Mouse (Mus musculus) limb, embryonic 15.5 days (tissue): ENCODE results near the gene Eml6. TPM values are rescaled to one million over a fixed set of nuclear protein-coding genes. Genes with fewer than 3 reads are reported as not detected.

Source experiments
- ATAC-seq: fragments of 200-750 bp; cut with Nextera tagmentation; 2 replicates; pipeline ENCODE4 v1.8.0; 2017; ENCODE audit warnings: low read depth, moderate TSS enrichment; ENCODE audit not compliant: insufficient number of reproducible peaks, low FRiP score, low TSS enrichment
- H3K27ac ChIP-seq: fragments of 300-500 bp; sonication (generic); 2 replicates; pipeline ENCODE4 v1.5.1; 2015; ENCODE audit warnings: moderate library complexity, mild to moderate bottlenecking, inconsistent platforms
- H3K27me3 ChIP-seq: fragments of 300-500 bp; sonication (generic); 2 replicates; pipeline ENCODE4 v1.6.1; 2015; ENCODE audit warnings: inconsistent platforms
- H3K36me3 ChIP-seq: fragments of 300-500 bp; sonication (generic); 2 replicates; pipeline ENCODE4 v1.6.1; 2015; ENCODE audit warnings: inconsistent platforms
- H3K4me1 ChIP-seq: fragments of 300-500 bp; sonication (generic); 2 replicates; pipeline ENCODE4 v1.6.1; 2015; ENCODE audit warnings: inconsistent platforms
- H3K4me2 ChIP-seq: fragments of 300-500 bp; sonication (generic); 2 replicates; pipeline ENCODE4 v1.6.1; 2015; ENCODE audit warnings: mild to moderate bottlenecking, inconsistent platforms
- H3K4me3 ChIP-seq: fragments of 300-500 bp; sonication (generic); 2 replicates; pipeline ENCODE4 v1.5.1; 2015; ENCODE audit warnings: mild to moderate bottlenecking, inconsistent platforms
- H3K9ac ChIP-seq: fragments of 300-500 bp; sonication (generic); 2 replicates; pipeline ENCODE4 v1.6.1; 2015; ENCODE audit warnings: inconsistent platforms
- H3K9me3 ChIP-seq: fragments of 300-500 bp; sonication (generic); 2 replicates; pipeline ENCODE4 v1.6.1; 2016; ENCODE audit warnings: inconsistent platforms
- WGBS: fragments of 180-500 bp; shearing (Covaris S2); methylation state at CpG from one replicate; pipeline ENCODE4 v1.1.7; 2015; 5-methylcytosine and 5-hydroxymethylcytosine counted together
- polyA plus RNA-seq: library from polyadenylated mRNA; unstranded; fragments of >200 nt; fragmentation: Nextera tagmentation; extraction: Ambion mirVana; gene quantifications from 2 replicates; pipeline ENCODE4 v1.2.1, GENCODE M21; 2015

Eml6 gene
- polyA plus RNA-seq, 1 experiment from 2014 or later = 0.58 TPM

DNA sequence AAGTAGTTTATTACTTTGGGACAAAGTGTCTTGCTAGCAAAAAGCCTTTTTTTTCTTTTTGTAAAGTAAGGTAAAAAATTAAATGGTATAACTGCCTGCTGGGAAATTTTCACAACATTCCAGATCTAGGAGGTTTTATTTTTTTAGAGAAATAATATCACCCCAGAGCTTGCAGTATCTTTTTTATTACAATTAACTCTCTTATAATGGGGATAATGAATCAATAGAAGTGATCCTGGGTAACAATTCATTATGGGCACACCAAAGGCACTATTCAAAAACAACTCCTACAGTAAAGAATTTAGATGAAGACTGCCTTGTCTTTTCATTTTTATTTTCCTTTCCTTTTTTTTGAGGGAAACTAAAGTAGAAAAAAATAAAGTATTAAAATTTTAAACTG is 331.1 kb downstream of the Eml6 start:
- Histone ChIP-seq H3K4me3 (no peak overlapping the region), H3K36me3 (no peaks in the 10 kb centered on the region; the same call in 1 of the 2 replicates), H3K27me3 (no peaks in the 10 kb centered on the region), H3K9me3 (no peaks in the 10 kb centered on the region), H3K27ac (no peak overlapping the region), H3K9ac (no peak overlapping the region), H3K4me2 (no peak overlapping the region), H3K4me1 (peaks cover 5% of the 10 kb centered on the region; the same call in 1 of the 2 replicates)
- ATAC-seq = no peak

DNA sequence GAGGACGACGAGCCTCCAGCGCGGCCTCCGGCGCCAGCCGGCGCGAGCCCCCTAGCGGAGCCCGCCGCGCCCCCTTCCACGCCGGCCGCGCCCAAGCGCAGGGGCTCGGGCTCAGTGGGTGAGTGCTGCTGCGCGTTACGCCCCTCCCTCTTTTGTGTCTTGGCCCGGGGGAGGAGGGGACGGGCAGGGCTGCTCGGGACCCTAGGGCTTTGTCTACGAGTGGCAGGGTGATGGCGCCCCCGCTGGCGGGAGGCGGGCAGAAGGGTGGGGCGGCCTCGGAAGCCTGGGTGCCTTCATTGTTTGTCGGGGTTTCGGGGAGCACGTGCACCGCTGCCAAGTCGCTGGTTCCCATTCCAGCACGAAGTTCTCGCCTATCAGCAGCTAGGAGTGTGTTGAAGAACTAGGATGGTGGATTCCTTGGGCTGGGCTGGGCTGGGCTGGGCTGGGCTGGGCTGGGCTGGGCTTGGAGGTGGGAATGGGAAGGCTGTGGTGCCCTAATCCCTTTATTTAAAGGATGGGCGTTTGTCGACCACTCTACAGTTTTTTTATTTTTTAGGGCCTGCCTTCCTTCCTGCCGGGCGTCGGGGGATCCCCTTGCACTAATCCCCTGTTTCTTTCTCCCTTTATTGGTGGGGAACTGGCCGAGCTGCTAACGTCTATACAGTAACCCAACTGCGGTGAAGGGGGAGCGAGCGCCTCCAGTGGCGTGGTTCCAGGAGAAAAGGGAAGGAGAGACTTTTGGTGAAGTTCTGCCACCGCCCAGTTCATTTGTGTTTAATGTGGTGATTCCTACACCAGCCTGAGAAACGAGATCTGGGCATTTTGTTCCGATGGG is 332.0 kb downstream of the Eml6 start:
- under 1% methylated on average over 53 of the region's 53 CpGs for WGBS
- peak; percentile 82 for ATAC-seq

More for the DNA sequence above, 332.0 kb downstream of the Eml6 start:
- Histone ChIP-seq H3K27ac (peak overlapping the region; percentile 99), H3K27me3 (no peaks in the 10 kb centered on the region), H3K4me1 (peaks cover 5% of the 10 kb centered on the region; the same call in 1 of the 2 replicates), H3K4me2 (peak overlapping the region; percentile 45), H3K36me3 (no peaks in the 10 kb centered on the region; the same call in 1 of the 2 replicates), H3K4me3 (peak overlapping the region; percentile 97), H3K9ac (peak overlapping the region; percentile 95), H3K9me3 (no peaks in the 10 kb centered on the region)

Other genes starting within 250 kb of the Eml6 start
- 0.08 and 0.19 TPM in 2 replicates for gene 4931440F15Rik, start 200.4 kb downstream of the Eml6 start, polyA plus RNA-seq
- gene Sptbn1, start 242.1 kb upstream of the Eml6 start, polyA plus RNA-seq = 102 and 110 TPM in 2 replicates